Mouse (Mus musculus) hindbrain, postnatal 0 days (tissue): Measurements from ENCODE around the gene Anks1b. TPM values are rescaled to one million over a fixed set of nuclear protein-coding genes. Genes with fewer than 3 reads are reported as not detected.

ENCODE experiments used
- ATAC-seq: fragments of 200-750 bp; cut with Nextera tagmentation; 2 replicates; pipeline ENCODE4 v1.8.0; 2017; ENCODE audit warnings: mild to moderate bottlenecking, moderate TSS enrichment, moderate library complexity
- DNase-seq: peaks from one replicate; pipeline ENCODE4 v3.0.0-alpha.2; 2015; ENCODE audit warnings: low spot score
- H3K27ac ChIP-seq: fragments of 300-500 bp; sonication (generic); 2 replicates; pipeline ENCODE4 v1.5.1; 2014; ENCODE audit warnings: mild to moderate bottlenecking
- H3K27me3 ChIP-seq: fragments of 300-500 bp; sonication (generic); 2 replicates; pipeline ENCODE4 v1.6.1; 2014; ENCODE audit warnings: low read length, mixed read lengths; ENCODE audit not compliant: insufficient read depth
- H3K36me3 ChIP-seq: fragments of 300-500 bp; sonication (generic); 2 replicates; pipeline ENCODE4 v1.6.1; 2014; ENCODE audit warnings: low read length, mixed read lengths; ENCODE audit not compliant: insufficient read depth
- H3K4me1 ChIP-seq: fragments of 300-500 bp; sonication (generic); 2 replicates; pipeline ENCODE4 v1.6.1; 2014; ENCODE audit warnings: antibody characterized with exemption, low read length, mixed read lengths; ENCODE audit not compliant: insufficient read depth
- H3K4me2 ChIP-seq: fragments of 300-500 bp; sonication (generic); 2 replicates; pipeline ENCODE4 v1.6.1; 2014; ENCODE audit warnings: low read depth, mild to moderate bottlenecking, low read length, moderate library complexity, mixed read lengths
- H3K4me3 ChIP-seq: fragments of 300-500 bp; sonication (generic); 2 replicates; pipeline ENCODE4 v1.5.1; 2014; ENCODE audit warnings: low read length
- H3K9ac ChIP-seq: fragments of 300-500 bp; sonication (generic); replicated peaks from 2 replicates; pipeline ENCODE4 v1.6.1; 2014; ENCODE audit warnings: mild to moderate bottlenecking, low read length, moderate library complexity, mixed read lengths
- H3K9me3 ChIP-seq: fragments of 300-500 bp; sonication (generic); 2 replicates; pipeline ENCODE4 v1.6.1; 2016; ENCODE audit warnings: low read length, mixed read lengths
- CTCF ChIP-seq: IDR thresholded peaks from 2 replicates; pipeline ENCODE4 v1.5.1; 2016; ENCODE audit warnings: antibody characterized with exemption, control low read depth, low read depth
- WGBS: fragments of 180-500 bp; shearing (Covaris S2); extraction: QIAGEN DNeasy Blood & Tissue Kit; methylation state at CpG from one replicate; pipeline ENCODE4 v1.1.7; 2014; 5-methylcytosine and 5-hydroxymethylcytosine counted together
- polyA plus RNA-seq: library from polyadenylated mRNA; unstranded; fragments of >200 nt; fragmentation: Nextera tagmentation; extraction: Ambion mirVana; gene quantifications from 2 replicates; pipeline ENCODE4 v1.2.1, GENCODE M21; 2015
- total RNA-seq: library from RNA; depleted of rRNA; stranded (reverse); fragments of >200 nt; gene quantifications from 2 replicates; pipeline ENCODE4 v1.2.3, GENCODE M21; 2014

Anks1b gene
- total and polyA plus RNA-seq, 2 experiments from 2014 or later = 104 to 156 TPM

GRCm38 (mm10) chr10:90210044-90210443 lies 336.7 kb downstream of the Anks1b start:
- DNase-seq = no peak
- H3K9me3 ChIP-seq = no peaks in the 10 kb centered on the region
- H3K4me2 ChIP-seq = no peak overlapping the region
- WGBS = 94% methylated on average over 6 of the region's 6 CpGs
- H3K27me3 ChIP-seq = no peaks in the 10 kb centered on the region
- H3K9ac ChIP-seq = no peak overlapping the region
- ATAC-seq = no peak
- H3K27ac ChIP-seq = no peak overlapping the region
- no peaks in the 10 kb centered on the region for H3K4me1 ChIP-seq
- TF ChIP-seq CTCF = no peak
- H3K36me3 ChIP-seq = no peaks in the 10 kb centered on the region
- no peak overlapping the region for H3K4me3 ChIP-seq

DNA sequence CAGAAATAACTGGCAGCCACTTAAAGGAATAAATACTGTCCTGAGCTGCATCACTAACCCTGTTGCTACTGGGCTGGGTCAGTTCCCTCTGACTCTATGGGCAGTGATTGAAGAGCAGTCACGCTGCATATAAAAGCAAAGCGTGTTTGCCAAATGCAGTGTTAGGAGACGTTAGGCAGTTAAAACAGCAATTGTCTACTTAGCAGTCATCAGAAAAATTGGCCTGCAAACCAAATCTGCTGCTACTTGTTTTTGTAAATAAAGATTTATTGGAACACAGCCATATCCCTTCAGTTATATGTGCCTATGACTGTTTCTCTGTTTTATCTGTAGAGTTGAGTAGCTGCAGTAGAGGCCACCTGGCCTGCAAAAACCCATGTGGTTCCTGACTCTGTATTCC lies 347.2 kb downstream of the Anks1b start:
- no peak overlapping the region for H3K4me2 ChIP-seq
- DNase-seq (no peak), ATAC-seq (no peak)
- H3K36me3 ChIP-seq = no peaks in the 10 kb centered on the region
- H3K27ac ChIP-seq = no peak overlapping the region
- WGBS = 50% methylated on average over 3 of the region's 3 CpGs
- TF ChIP-seq CTCF = no peak
- H3K27me3 ChIP-seq = no peaks in the 10 kb centered on the region
- no peak overlapping the region for H3K4me3 ChIP-seq
- H3K4me1 ChIP-seq = no peaks in the 10 kb centered on the region
- H3K9ac ChIP-seq = no peak overlapping the region
- no peaks in the 10 kb centered on the region for H3K9me3 ChIP-seq

DNA sequence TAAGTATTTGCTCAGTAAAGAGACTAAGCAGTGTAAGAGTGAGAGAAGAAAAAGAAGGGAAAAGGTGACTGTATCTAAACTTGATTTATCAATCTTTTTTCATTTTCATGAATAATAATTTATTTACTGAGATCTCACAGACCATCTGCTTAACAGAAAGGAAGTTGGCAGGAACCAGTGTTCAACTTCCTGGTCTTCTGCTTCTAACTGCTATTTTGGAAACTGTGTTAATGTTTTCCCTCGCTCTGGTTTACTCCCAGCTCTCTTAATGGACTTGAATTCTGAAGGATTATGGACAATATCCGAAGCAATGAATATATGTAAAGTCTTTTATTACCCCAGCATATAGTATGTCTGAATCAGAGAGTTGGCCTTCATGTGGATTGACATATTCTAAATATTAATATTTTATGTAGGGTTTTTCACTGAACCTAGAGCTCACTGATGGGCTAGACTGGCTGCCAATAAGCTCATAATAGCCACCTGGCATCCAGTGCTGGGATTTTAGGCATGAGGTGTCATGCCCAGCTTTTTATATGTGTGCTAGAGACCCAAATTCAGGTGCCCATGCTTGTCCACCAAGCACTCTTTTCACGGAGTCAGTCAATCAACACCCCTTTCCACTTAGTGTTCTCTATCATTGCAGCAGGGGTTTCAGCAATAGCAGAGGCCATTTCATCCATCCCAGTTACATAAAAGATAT lies 349.6 kb downstream of the Anks1b start:
- no peaks in the 10 kb centered on the region for H3K36me3 ChIP-seq
- H3K9ac ChIP-seq = no peak overlapping the region
- no peaks in the 10 kb centered on the region for H3K4me1 ChIP-seq
- ATAC-seq = no peak
- H3K4me2 ChIP-seq = no peak overlapping the region
- WGBS = 76% methylated on average over 3 of the region's 3 CpGs
- no peaks in the 10 kb centered on the region for H3K9me3 ChIP-seq
- no peak for TF ChIP-seq CTCF
- H3K27ac ChIP-seq = no peak overlapping the region
- H3K27me3 ChIP-seq = no peaks in the 10 kb centered on the region
- no peak overlapping the region for H3K4me3 ChIP-seq
- DNase-seq = no peak

DNA sequence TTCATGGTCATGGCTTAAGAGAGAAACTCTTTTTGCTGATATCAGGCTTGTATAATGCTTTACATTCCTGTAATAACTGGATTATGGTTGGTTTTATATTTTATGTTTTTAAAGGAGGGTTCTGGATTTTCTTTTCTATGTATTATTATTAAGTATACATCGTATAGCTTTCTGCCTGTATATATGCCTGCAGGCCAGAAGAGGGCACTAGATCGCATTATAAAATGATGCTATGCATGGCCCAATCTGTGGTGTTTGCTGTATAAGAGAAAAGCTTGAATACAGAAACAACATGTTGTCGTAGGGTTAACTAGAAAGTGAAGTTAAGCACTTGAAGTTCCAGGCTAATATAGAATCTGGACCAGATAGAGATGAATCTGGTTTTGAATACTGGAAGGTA lies 362.0 kb downstream of the Anks1b start:
- H3K4me1 ChIP-seq = no peaks in the 10 kb centered on the region
- H3K27me3 ChIP-seq = no peaks in the 10 kb centered on the region
- H3K36me3 ChIP-seq = no peaks in the 10 kb centered on the region
- peak; percentile 24; the same call in 1 of the 2 replicates for TF ChIP-seq CTCF
- 0 out of 2 replicates have a peak, but pooled peaks cover 2% of the 10 kb centered on the region for H3K9me3 ChIP-seq
- 81% methylated on average over 3 of the region's 3 CpGs for WGBS
- no peak overlapping the region for H3K4me3 ChIP-seq
- ATAC-seq (no peak), DNase-seq (peak; percentile 29)
- no peak overlapping the region for H3K9ac ChIP-seq
- no peak overlapping the region for H3K4me2 ChIP-seq
- H3K27ac ChIP-seq = no peak overlapping the region

DNA sequence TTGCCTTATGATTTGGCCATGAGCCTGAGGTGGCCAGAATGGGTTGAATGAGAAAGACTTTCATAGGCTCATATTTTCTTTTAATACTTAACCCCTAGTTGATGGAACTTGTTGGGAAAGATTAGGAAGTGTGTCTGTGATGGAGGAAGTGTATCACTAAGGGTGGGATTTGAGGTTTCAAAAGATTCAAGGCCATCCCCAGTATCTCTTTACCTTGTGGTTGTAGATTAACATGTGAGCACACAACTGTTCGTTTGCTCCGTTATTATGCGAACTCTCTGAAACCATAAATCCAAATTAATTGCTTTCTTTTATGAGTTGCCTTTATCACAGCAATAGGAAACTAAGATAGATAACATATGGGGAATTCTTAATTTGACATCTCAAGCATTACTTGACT lies 364.0 kb downstream of the Anks1b start:
- ATAC-seq = no peak
- Histone ChIP-seq H3K36me3 (no peaks in the 10 kb centered on the region), H3K27ac (no peak overlapping the region), H3K4me3 (no peak overlapping the region), H3K4me2 (no peak overlapping the region), H3K9me3 (0 out of 2 replicates have a peak, but pooled peaks cover 2% of the 10 kb centered on the region), H3K4me1 (no peaks in the 10 kb centered on the region), H3K27me3 (no peaks in the 10 kb centered on the region), H3K9ac (no peak overlapping the region)
- no peak for DNase-seq
- WGBS = 84% methylated on average over 3 of the region's 3 CpGs
- no peak for TF ChIP-seq CTCF

DNA sequence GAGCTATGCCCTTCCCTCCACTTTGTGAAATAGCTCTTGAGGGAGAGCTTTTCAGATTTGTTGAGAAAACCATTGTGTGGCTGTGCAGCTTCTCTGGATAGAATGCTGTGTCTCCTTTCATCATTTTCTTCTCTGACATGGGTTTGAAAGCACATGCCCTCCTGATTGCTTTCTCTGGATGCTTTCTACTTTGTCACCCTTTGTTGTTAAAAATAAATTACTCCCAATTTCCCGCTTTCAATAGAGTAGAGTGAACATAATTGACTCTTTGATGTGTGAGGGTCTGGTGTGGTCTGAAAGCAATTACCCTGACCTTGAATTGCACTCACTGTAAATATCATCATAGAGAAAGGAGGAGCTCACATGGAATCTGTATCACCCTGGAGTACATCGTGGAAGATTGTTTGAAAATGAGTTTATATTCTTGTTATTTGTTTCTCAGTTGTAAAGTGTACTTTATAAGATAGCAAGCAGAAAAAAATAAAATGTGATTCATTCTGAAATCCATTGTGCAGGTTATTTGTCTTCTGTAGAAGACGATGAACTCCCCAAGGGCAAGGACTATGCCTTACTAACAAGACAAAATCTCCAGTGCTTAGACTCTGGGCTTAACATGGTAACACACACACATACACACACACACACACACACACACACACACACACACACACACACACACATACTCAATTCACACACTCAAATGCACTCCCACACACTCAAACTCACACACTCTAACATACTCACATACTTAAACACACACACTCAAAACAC lies 385.8 kb downstream of the Anks1b start:
- DNase-seq (no peak), ATAC-seq (no peak)
- WGBS = 51% methylated on average over 3 of the region's 3 CpGs
- H3K4me3 ChIP-seq = no peak overlapping the region
- H3K36me3 ChIP-seq = no peaks in the 10 kb centered on the region
- no peaks in the 10 kb centered on the region for H3K4me1 ChIP-seq
- no peak overlapping the region for H3K9ac ChIP-seq
- no peak for TF ChIP-seq CTCF
- H3K27ac ChIP-seq = no peak overlapping the region
- no peaks in the 10 kb centered on the region for H3K27me3 ChIP-seq
- no peaks in the 10 kb centered on the region for H3K9me3 ChIP-seq
- no peak overlapping the region for H3K4me2 ChIP-seq

DNA sequence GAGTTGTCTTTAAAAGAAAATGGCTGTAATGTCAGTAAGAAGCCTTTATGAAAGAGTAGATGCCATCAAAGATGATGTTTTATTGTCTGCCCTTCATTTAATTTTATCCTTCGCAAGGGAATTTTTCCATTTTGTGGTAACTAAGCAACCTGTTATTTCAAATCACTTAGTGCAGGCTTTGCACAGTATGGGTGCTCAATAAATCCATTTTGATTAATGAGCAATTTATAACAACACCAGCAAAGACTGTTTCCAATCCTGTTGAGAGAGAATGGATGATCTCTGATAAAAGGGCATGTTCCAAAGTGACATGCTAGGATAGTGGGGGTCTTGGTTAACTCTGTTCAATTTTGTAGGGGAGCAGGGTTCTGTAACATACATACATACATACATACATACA lies 398.0 kb downstream of the Anks1b start:
- no peaks in the 10 kb centered on the region for H3K36me3 ChIP-seq
- H3K4me1 ChIP-seq = no peaks in the 10 kb centered on the region
- ATAC-seq (no peak), DNase-seq (no peak)
- no peaks in the 10 kb centered on the region for H3K9me3 ChIP-seq
- H3K4me2 ChIP-seq = no peak overlapping the region
- WGBS = 48% methylated on average over 1 of the region's 1 CpGs
- no peaks in the 10 kb centered on the region for H3K27me3 ChIP-seq
- H3K9ac ChIP-seq = no peak overlapping the region
- H3K4me3 ChIP-seq = no peak overlapping the region
- no peak for TF ChIP-seq CTCF
- H3K27ac ChIP-seq = no peak overlapping the region
